Mouse (Mus musculus): Measurements from ENCODE around the gene Pom121l2. TPM values are rescaled to one million over a fixed set of nuclear protein-coding genes. Genes with fewer than 3 reads are reported as not detected.

Gene Pom121l2
- 0.09 and 0.32 TPM in 2 replicates for polyA plus RNA-seq (2015; fragmentation: Nextera tagmentation; extraction: Ambion mirVana)

- H3K9me3 ChIP-seq = no peaks in the 10 kb centered on the region
- peak; percentile 83; the same call in 1 of the 2 replicates for ATAC-seq (ENCODE audit: borderline replicate concordance, extremely low read depth, low FRiP score, low TSS enrichment)
- H3K4me2 ChIP-seq = peak within 1 kb of the TSS; percentile 97
- under 1% methylated on average over 58 of the region's 58 CpGs for WGBS
- peaks cover 6% of the 10 kb centered on the region for H3K4me1 ChIP-seq
- peak within 1 kb of the TSS; percentile 72 for H3K9ac ChIP-seq
- H3K36me3 ChIP-seq = no peaks in the 10 kb centered on the region
- H3K27ac ChIP-seq = no peak within 1 kb of the TSS
- H3K4me3 ChIP-seq = peak within 1 kb of the TSS; percentile 57
- peaks cover 37% of the 10 kb centered on the region; the same call in 1 of the 2 replicates for H3K27me3 ChIP-seq
Observed at GRCm38 (mm10) chr13:21980981-21981802, at the start of gene Pom121l2. Gene Pom121l2 (plus strand): TSS chr13:21981194.

- ATAC-seq (ENCODE audit: borderline replicate concordance, extremely low read depth, low FRiP score, low TSS enrichment) = no peak
- Histone ChIP-seq H3K36me3 (no peaks in the 10 kb centered on the region), H3K27me3 (no peaks in the 10 kb centered on the region), H3K4me2 (no peak overlapping the region), H3K27ac (no peak overlapping the region), H3K4me1 (peaks cover 16% of the 10 kb centered on the region), H3K9me3 (no peaks in the 10 kb centered on the region), H3K4me3 (no peak overlapping the region), H3K9ac (no peak overlapping the region)
- 67% methylated on average over 6 of the region's 6 CpGs for WGBS
Observed at GRCm38 (mm10) chr13:21931740-21932139, 49.3 kb upstream of the Pom121l2 start.

GRCm38 (mm10) chr13:21933626-21934548, 47.1 kb upstream of the Pom121l2 start:
- Histone ChIP-seq H3K9me3 (no peaks in the 10 kb centered on the region), H3K36me3 (no peaks in the 10 kb centered on the region), H3K27me3 (no peaks in the 10 kb centered on the region), H3K9ac (no peak overlapping the region), H3K4me1 (peaks cover 16% of the 10 kb centered on the region), H3K4me2 (peak overlapping the region; percentile 48), H3K27ac (0 out of 2 replicates have a peak overlapping the region, but pooled peaks have one; percentile 4), H3K4me3 (peak overlapping the region; percentile 25)
- 14% methylated on average over 28 of the region's 28 CpGs for WGBS
- ATAC-seq (ENCODE audit: borderline replicate concordance, extremely low read depth, low FRiP score, low TSS enrichment) = no peak

GRCm38 (mm10) chr13:21934982-21935791, 45.8 kb upstream of the Pom121l2 start:
- H3K9ac ChIP-seq = no peak overlapping the region
- peaks cover 16% of the 10 kb centered on the region for H3K4me1 ChIP-seq
- no peak for ATAC-seq (ENCODE audit: borderline replicate concordance, extremely low read depth, low FRiP score, low TSS enrichment)
- H3K27ac ChIP-seq = no peak overlapping the region
- no peaks in the 10 kb centered on the region for H3K9me3 ChIP-seq
- no peaks in the 10 kb centered on the region for H3K36me3 ChIP-seq
- H3K27me3 ChIP-seq = no peaks in the 10 kb centered on the region
- 13% methylated on average over 17 of the region's 17 CpGs for WGBS
- no peak overlapping the region for H3K4me3 ChIP-seq
- peak overlapping the region; percentile 48 for H3K4me2 ChIP-seq

GRCm38 (mm10) chr13:21935833-21936232, 45.2 kb upstream of the Pom121l2 start:
- WGBS = 8% methylated on average over 7 of the region's 7 CpGs
- H3K4me3 ChIP-seq = peak overlapping the region; percentile 30
- H3K4me1 ChIP-seq = peaks cover 15% of the 10 kb centered on the region
- H3K9me3 ChIP-seq = no peaks in the 10 kb centered on the region
- no peak overlapping the region for H3K27ac ChIP-seq
- H3K4me2 ChIP-seq = peak overlapping the region; percentile 48
- H3K9ac ChIP-seq = no peak overlapping the region
- H3K36me3 ChIP-seq = no peaks in the 10 kb centered on the region
- no peak for ATAC-seq (ENCODE audit: borderline replicate concordance, extremely low read depth, low FRiP score, low TSS enrichment)
- H3K27me3 ChIP-seq = no peaks in the 10 kb centered on the region

GRCm38 (mm10) chr13:21936968-21937367, 44.0 kb upstream of the Pom121l2 start:
- H3K36me3 ChIP-seq = no peaks in the 10 kb centered on the region
- 5% methylated on average over 17 of the region's 17 CpGs for WGBS
- peaks cover 16% of the 10 kb centered on the region for H3K4me1 ChIP-seq
- H3K4me2 ChIP-seq = peak overlapping the region; percentile 37
- no peak overlapping the region for H3K9ac ChIP-seq
- H3K27ac ChIP-seq = no peak overlapping the region
- no peaks in the 10 kb centered on the region for H3K9me3 ChIP-seq
- no peak for ATAC-seq (ENCODE audit: borderline replicate concordance, extremely low read depth, low FRiP score, low TSS enrichment)
- H3K4me3 ChIP-seq = peak overlapping the region; percentile 25
- H3K27me3 ChIP-seq = no peaks in the 10 kb centered on the region

GRCm38 (mm10) chr13:21940213-21940612, 40.8 kb upstream of the Pom121l2 start:
- WGBS = 1% methylated on average over 19 of the region's 19 CpGs
- no peaks in the 10 kb centered on the region for H3K9me3 ChIP-seq
- peak overlapping the region; percentile 48 for H3K4me3 ChIP-seq
- H3K27me3 ChIP-seq = no peaks in the 10 kb centered on the region
- peak; percentile 81 for ATAC-seq (ENCODE audit: borderline replicate concordance, extremely low read depth, low FRiP score, low TSS enrichment)
- peak overlapping the region; percentile 69 for H3K4me2 ChIP-seq
- H3K9ac ChIP-seq = peak overlapping the region; percentile 48
- no peaks in the 10 kb centered on the region for H3K36me3 ChIP-seq
- peaks cover 3% of the 10 kb centered on the region; the same call in 1 of the 2 replicates for H3K4me1 ChIP-seq
- H3K27ac ChIP-seq = peak overlapping the region; percentile 70

- Histone ChIP-seq H3K4me2 (peak overlapping the region; percentile 69), H3K4me3 (peak overlapping the region; percentile 48), H3K4me1 (peaks cover 6% of the 10 kb centered on the region), H3K36me3 (no peaks in the 10 kb centered on the region), H3K9ac (peak overlapping the region; percentile 48), H3K9me3 (no peaks in the 10 kb centered on the region), H3K27ac (peak overlapping the region; percentile 70), H3K27me3 (no peaks in the 10 kb centered on the region)
- peak; percentile 61; the same call in 1 of the 2 replicates for ATAC-seq (ENCODE audit: borderline replicate concordance, extremely low read depth, low FRiP score, low TSS enrichment)
- under 1% methylated on average over 16 of the region's 16 CpGs for WGBS
Observed at GRCm38 (mm10) chr13:21940811-21941321, 40.1 kb upstream of the Pom121l2 start.

- Histone ChIP-seq H3K4me1 (peaks cover 15% of the 10 kb centered on the region), H3K4me3 (no peak overlapping the region), H3K9me3 (no peaks in the 10 kb centered on the region), H3K27ac (no peak overlapping the region), H3K9ac (no peak overlapping the region), H3K36me3 (no peaks in the 10 kb centered on the region), H3K4me2 (no peak overlapping the region), H3K27me3 (no peaks in the 10 kb centered on the region)
- ATAC-seq (ENCODE audit: borderline replicate concordance, extremely low read depth, low FRiP score, low TSS enrichment) = no peak
- WGBS = 73% methylated on average over 1 of the region's 1 CpGs
Observed at GRCm38 (mm10) chr13:21943644-21944043, 37.4 kb upstream of the Pom121l2 start.

GRCm38 (mm10) chr13:21944592-21944925, 36.4 kb upstream of the Pom121l2 start:
- peak; percentile 36 for ATAC-seq (ENCODE audit: borderline replicate concordance, extremely low read depth, low FRiP score, low TSS enrichment)
- Histone ChIP-seq H3K27ac (peak overlapping the region; percentile 60; the same call in 1 of the 2 replicates), H3K36me3 (peaks cover 7% of the 10 kb centered on the region; the same call in 1 of the 2 replicates)

More at GRCm38 (mm10) chr13:21944592-21944925, 36.4 kb upstream of the Pom121l2 start:
- peak overlapping the region; percentile 83 for H3K4me2 ChIP-seq
- peak overlapping the region; percentile 79 for H3K9ac ChIP-seq
- no peaks in the 10 kb centered on the region for H3K27me3 ChIP-seq
- peaks cover 15% of the 10 kb centered on the region for H3K4me1 ChIP-seq
- no peaks in the 10 kb centered on the region for H3K9me3 ChIP-seq
- WGBS = under 1% methylated on average over 7 of the region's 7 CpGs
- peak overlapping the region; percentile 88 for H3K4me3 ChIP-seq

Data from lung, embryonic 15.5 days (tissue).